Mouse (Mus musculus) brain, embryonic 18.5 days (tissue): ENCODE measurements around the gene Zfp652.
"Not testable (repeated sequence)": the region's sequence is repeated elsewhere in the genome, so short reads cannot be mapped to it uniquely, and the experiment has no call there.

Experiments
- DNase-seq: peaks from one replicate; pipeline ENCODE4 v3.0.0-alpha.2; 2012; ENCODE audit warnings: low read depth, low spot score

The Zfp652 gene

DNA sequence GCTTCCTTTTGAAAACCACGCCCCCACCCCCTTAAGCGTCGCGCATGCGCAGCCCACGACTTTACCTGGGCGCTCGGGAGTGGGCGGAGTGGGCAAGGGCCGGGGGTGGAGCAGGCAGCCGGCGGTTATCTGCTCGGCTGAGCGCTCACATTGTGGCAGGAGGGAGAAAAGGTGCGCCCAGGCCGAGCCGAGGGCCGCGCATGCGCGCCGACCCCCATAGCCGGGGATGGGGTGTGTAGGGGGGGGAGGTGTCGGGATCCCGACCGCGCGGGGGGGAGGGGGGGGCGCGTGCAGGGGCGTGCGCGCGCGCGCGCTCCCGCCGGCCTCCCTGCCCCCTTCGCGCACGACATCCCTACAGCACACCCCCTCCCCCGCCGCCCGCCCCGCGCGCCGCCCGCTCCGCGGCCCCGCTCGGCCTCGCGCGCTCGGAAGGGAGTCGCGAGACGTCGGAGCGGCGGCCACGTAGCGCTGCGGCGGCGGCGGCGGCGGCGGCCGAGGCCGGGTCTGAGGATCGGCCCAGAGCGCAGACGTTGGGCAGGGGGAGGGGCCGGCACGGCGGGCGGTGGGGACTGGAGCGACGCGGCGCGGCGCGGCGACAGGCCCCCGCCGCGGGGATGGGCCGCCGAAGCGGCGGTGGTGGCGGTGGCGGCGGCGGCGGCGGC is at the start of gene Zfp652:
Zfp652 (plus strand) TSS at position 111 of the 662 bp plus-strand sequence.
- peak; percentile 74 for DNase-seq

DNA sequence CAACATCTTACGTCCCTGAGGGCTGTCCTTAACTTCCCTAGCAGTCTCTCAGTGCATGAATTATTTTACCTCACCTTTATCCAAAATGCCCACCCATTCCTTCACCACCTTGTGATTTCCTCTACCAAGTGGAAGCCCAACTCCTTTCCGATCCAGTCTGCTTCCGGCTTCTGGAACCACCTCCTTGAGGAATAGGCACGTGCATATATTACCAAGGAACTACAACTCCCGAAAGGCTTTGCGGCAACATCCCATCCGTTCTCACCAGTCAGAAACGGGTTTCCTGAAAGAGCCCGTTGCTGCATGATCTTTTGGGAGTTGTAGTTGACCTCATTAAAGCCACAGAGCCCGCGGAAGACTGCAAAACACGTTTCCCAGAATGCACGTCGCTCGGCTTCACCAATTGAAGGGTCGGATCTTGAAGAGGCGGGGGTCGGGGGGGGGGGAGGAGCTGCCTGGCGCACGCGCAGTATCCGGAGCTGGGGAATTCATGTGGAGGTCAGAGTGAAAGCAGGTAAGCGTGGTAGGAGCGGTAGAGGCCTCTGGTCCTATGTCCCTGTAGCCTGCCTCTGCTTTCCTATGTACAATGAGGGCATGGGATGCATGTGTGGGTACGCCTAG is 45.8 kb upstream of the Zfp652 start, which contains the start of gene Phb:
Phb (plus strand) TSS at position 429 of the 621 bp plus-strand sequence.
- peak; percentile 99 for DNase-seq

DNA sequence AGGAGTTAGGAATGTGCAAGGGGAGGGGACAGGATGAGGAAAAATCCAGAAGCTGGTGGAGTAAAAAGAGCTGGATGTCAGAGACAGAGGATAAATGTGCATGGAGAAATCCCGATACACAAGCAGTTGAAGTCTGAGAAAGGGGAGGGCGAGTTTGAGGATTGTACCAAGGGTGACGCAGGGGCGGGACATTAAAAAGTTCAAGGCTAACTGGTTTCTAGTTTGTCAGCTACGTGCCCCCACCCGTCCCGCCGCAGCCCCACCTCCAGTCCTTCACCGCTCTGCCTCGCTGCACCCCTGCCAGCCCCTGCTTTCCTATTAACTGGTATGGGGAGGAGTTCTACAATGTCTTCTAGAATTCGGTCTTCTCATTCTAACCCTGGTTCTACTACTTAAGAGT is 45.3 kb upstream of the Zfp652 start:
- DNase-seq = no peak

DNA sequence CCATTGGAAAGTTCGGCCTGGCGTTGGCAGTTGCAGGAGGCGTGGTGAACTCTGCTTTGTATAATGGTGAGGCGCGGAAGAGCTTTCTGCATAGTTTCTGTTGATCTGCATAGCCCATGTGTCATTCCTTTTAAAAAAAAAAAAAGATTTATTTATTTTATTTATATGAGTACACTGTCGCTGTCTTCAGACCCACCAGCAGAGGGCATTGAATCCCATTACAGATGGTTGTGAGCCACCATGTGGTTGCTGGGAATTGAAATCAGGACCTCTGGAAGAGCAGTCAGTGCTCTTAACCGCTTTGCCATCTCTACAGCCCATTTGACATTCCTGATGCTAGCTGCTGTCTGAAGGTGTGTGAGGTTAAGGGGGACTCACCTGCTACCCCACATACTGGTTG is 44.4 kb upstream of the Zfp652 start:
- DNase-seq = not testable (repeated sequence)

DNA sequence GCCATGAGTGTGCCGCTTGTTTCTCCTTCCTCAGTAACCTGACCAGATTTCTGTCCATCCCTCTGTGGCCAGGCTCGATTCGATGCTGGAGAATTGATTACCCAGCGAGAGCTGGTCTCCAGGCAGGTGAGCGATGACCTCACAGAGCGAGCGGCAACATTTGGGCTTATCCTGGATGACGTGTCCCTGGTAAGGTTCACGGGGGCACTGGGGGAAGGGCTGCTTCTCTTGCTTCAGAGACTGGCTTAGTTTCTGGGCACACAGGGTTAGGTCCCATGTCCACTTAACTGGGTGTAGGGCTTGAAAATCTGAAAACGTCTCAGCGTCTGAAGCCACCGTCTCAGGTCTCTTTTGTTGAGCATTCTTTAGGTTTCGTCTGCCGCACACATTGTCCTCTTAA is 37.0 kb upstream of the Zfp652 start:
- no peak for DNase-seq

DNA sequence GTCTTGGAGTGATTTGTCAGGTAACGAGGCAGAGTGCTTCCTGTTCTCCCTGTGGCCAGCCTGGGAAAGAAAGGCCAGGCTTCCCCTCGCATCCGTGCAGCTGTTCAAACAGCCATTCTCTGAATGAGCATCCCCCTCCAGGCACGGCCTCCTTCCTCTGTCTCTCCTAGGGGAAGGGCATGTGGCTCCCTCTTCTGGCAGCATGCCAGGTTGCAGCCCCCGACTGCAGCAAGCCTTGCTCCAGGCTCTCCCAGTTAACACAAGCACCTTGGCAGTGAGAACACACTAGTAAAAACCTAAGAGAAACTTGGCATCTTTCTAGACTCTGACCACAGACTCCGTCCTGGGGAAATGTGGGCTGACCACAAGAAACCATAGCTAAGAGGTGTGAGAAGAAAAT is 36.2 kb upstream of the Zfp652 start:
- no peak for DNase-seq

DNA sequence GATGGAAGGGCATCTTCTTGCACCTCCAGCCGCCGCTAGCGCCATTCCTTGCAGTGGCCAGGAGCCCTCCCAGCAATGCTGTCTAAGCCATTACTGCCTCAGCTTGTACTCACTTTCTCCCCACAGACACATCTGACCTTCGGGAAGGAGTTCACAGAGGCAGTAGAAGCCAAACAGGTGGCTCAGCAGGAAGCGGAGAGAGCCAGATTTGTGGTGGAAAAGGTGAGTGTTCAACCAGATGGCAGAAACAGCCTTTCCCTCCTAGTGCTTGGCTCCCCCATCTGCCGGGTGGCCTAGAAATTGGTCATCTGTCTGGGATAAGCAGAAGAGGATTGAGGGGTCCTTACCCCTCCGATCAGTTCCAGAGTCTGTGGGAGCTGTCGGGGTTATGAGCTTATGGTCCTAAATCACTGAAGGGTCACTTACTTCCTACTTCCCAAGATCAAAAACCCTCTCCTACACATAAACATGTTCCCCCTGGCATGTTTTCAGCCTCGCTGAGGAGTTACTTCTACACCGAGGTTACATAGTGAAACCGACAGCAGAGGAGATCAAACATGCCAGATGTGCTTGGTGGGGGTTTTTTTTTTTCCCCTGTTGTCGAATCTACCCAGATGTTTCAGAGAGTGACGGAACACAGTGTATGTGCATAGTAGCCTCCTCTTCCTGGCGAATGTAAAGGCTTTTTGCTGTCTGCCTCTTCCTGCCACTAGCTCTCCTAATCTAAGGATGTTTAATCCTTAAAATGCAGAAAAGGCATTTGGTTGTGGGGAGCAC is 34.4 kb upstream of the Zfp652 start:
- no peak for DNase-seq

DNA sequence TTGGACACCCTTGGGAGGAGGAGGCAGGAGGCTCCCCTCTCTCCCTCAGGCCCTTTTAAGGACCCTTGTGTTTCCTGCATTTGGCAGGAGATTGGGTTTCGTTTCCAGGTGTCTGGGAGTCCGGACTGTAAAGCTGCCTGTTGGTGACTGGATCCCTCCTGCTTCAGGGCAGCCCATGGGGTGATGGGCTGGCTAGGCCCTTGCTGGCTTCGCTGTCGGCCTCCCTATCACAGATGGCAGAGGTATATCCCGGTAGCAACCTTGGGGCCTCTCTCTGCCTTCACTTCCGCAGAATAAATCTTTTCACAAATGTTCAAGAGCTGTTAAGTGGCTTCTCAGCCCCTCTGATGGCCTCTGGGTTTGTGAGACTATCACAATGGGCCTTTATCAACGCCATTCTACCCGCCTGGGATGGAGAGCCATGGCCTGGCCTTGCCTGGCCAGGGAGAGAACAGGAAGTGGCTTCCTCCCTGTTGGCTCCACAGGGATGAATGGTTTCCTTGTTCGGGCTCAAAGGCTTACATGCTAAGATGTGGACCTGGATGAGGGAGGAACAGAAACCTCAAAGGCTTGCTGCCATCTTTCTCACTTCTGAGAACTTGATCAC is 30.4 kb upstream of the Zfp652 start:
- no peak for DNase-seq

DNA sequence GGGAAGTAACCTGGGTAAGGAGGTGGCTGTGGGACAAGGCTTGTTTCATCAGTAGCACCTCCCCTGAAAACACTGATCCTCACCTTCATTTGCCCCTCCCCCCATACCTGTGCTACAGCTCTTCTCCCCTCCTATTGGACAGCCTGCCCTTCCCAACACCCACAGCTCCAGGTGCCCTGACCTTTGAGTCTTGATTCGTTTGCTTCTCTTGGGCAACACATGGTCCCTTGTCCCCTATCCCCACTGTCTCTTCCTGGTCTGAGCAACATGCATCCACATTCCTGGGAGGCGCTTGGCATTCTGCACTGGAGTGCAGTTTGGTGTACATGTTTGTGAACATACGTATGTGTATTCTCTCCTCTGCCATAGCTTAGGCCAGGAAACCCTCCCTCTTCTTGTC is 29.5 kb upstream of the Zfp652 start:
- no peak for DNase-seq

DNA sequence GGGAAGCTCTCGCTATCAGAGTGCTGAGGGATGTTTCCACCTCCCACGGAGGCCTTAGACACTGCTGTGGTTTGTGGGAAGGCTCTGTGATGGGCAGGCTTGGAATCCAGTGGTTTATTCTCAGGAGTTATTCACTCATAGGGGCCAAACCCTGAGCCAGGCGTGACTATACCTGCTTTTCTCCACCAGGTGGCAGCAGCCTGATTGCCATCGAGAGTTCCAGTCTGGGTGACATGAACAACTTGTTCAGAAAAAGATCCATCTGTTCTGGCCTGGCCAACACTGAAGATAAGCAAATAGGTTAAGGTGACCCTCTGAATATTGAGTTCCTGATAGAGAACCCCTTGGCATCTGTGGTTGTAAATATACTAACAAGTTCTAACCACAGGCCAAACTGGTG is 26.4 kb upstream of the Zfp652 start:
- no peak for DNase-seq

DNA sequence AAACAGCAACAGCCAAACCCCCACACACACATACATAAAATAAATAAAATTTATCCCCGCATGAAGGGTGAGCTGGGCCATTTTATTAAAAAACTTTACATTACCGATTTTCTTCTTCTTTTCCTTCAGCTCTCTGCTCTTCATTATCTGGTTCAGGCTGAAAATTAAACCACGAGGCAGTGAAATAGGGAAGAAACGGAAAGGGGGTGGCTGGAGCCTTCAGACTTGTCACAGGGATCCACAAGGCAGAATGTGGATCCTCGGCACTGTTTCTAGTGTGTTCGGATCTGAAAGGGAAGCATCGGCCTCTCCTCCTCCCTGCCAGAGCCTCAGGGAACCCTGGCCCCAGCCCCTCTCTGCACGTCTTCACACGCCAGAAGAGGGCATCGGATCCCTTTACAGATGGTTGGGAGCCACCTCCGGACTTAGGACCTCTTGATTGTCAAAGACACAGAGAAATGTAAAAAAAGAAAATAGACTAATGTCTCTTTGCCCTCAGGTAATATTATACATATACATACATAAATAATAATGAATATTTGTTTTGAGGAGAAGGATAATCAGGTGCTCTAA is 25.3 kb upstream of the Zfp652 start:
- no peak for DNase-seq

DNA sequence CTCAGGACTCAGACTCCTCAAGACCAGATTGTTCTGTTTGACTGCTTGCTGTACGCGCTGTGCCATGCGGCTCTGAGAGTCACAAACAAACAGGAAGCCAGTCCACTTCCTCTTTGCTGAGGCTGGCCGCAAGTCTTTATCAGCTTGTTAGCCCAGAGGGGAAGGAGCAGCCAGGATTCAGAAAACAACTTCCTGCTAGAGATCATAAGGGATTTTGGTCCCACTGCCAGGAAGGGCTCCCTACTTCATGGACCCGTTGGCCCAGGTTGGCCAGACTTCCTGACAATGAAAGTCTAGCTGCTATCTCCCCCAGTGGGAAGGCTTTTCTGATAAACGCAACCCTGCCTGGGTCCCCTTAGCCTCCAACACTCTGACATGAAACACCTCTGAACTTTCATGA is 24.0 kb upstream of the Zfp652 start:
- DNase-seq = no peak

DNA sequence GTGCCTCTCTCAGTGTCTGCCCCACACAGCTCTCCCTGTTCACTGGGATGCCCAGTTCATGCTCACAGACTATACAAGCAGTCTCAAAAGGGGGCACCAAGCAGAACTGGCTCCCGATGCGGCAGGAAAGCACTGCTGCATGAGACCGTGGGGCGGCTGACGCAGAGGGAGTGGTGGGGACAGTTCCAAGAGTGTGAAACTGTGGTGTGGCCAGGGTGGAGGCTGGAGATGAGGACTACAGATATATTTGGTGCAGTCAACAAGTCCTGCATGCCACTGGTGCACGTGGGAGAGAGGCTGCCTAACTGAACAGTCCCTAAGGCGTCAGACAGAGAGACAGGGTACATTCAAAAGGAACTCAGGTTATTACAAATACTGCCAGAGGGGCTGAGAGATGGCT is 23.5 kb upstream of the Zfp652 start:
- no peak for DNase-seq

DNA sequence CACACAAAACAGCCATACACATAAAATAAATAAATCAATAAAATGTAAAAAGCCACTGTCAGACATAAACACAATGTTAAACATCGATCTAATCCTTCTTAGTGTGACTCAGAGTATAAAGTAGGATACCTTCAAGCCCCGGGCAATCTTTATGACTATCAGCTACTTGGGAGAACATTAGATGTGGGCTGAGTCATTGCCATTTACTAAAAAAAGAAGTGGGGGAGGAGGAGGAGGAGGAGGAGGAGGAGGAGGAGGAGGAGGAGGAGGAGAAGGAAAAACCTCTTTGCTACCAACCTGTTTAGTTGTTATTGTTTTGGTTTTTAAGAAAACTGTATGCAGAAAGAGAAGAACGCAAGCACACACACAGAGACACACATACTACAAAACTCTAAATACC is 22.9 kb upstream of the Zfp652 start:
- no peak for DNase-seq

DNA sequence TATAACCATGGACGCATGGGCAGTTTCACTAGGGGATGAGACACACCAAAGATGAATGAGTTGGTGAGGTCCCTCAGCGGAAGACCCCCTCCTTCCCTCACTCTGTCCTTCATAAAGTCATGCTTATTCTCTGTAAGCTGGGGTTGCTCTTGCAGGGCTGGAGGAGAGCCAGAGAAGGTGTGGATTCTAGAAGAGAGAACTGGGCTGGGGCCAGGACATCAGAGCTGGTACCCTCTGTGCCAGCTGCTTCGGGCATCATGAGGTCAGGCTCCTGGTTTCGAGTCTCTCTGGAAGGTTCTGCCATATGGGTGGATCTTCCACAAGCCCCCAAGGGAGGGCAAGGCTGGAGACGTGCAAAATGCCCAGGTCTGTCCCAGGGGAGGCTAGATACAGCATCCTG is 13.9 kb upstream of the Zfp652 start:
- DNase-seq = no peak

DNA sequence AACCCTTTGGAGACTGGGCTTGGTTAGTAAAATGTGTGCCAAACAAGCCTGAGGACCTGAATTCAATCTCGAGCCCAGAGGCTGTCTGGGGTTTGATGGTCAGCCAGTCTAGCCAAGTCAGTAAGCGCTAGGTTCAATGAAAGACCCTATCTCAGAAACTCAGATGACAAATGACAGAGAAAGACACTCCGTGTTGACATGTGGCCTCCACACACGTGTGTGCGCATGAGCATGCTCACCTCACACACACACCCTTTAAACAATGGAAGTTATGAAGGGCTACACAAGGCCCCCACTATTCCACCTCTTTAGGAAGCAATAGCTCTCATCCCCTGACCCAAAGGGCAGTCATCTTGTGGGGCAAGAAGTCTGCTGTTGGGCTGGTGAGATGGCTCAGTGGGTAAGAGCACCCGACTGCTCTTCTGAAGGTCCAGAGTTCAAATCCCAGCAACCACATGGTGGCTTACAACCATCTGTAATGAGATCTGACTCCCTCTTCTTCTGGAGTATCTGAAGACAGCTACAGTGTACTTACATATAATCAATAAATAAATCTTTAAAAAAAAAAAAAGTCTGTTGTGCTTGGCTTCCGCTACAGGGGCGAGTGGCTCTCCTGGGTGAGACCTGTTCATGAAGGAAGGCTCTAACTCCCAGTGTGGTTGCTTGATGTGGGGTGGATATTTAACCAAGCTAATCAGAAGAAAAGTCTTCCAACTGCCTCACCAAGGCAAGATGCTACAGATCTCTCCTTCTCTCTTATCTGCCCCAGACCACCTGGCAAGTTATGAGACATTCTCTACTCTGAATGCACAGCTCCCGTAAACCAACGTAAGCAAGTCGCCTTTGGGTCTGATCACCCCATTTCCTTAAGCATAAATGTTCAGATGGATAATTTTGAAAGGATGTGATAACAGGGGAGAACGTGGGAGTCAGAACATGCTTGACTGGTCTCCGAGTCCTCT is 11.4 kb upstream of the Zfp652 start:
- DNase-seq = no peak

DNA sequence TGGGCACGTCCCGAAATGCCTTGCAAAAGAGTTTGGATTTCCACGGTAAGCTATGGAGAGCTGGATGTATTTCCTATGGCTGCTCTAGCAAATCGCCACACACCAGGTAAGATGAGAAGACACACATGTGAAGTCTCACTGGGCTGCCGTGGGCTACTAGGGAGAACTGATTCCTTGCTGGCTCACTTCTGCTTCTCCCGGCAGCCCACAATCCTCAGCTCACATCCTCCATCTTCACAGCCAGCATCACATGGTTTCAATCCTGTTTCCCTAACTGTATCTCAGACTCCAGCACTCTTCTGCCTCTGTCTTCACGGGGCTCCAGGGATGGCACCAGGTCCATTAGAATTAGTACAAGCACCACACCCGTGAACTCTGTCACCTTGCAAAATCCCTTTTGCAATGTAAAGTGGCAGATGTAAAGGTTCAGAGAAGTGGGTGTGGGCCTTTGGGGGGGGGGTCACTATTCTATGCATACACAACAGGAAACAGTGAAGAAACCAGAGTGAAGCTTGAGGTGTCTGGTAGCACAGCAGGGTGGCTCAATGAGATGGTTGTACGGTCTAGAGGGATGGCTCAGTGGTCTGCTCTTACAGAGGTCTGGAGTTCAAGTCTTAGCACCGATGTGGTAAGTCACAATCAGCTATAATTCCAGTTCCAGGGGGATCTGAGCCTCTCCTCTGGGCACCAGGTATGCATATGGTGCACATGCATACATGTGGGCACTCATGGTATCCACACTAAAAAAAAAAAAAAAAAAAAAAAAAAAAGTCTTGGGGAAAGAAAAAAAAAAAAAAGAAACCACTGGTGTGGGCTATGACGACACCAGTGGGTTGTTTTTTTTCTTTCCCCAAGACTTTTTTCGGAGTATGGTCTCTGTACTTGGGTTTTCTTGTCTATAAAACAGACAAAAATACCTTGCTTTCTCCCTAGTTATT is 8.2 kb upstream of the Zfp652 start:
- DNase-seq = no peak

DNA sequence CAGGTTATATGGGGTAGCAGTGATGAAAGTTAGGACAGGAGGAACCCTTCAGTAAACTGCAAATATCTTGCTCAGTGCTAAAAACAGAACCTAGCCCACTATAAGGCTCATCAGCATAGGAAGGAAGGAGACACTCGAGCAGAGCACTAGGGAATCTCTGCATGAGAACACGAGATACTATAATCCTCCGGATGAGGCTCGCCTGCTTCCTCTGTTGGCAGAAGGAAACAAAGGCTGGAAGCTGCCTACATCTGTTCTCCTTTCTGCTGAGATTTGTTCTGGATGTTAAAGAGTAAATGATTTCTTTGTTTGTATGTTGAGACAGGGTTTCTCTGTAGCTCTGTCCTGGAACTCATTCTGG is 7.5 kb upstream of the Zfp652 start:
- DNase-seq = no peak

DNA sequence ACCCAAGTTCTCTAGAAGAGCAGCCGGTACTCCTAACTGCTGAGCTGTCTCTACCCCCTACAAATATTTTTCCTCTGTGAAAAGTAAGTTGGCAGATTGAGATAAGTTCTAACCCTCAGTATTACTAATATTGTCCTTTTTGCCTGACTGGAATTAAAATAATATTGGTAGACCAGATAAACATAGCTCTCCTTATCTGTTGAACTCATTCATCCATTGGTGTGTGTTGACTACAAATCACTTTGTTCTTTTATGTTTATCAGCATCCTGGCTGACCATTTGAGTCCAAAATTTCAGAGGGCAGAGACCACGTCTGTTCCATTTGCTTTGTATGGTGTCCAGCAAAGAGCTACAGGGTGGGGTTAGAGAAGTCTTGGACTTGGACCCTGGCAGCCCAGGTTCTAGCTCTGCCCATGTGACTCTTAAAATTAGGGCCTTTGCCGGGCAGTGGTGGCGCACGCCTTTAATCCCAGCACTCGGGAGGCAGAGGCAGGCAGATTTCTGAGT is 2.9 kb upstream of the Zfp652 start:
- no peak for DNase-seq

DNA sequence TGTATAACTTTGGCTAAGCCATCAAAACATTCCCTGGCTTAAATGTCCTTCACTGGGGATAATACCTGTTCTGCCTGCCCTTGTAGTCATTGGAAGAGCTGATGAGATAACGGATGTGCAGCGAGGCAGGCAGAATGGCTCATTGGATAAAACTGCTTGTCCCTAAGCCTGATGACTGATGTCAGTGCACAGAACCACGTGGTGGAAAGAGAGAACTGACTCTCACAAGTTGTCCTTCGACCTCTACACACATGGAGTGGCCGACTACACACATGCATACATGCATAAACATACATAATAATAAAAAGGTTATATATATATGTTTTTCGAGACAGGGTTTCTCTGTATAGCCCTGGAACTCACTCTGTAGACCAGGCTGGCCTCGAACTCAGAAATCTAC is 2.0 kb upstream of the Zfp652 start:
- DNase-seq = no peak
